ENCODE assay signal across 9 mouse cellular contexts in genomic region chr9:52149286-52149685, GRCm38 (mm10). TPM values are rescaled to one million over a fixed set of nuclear protein-coding genes. Genes with fewer than 3 reads are reported as not detected.
DNase-seq lines count a peak whose midpoint lies in the region; ATAC-seq lines count a peak whose summit lies in the region.
"Had no signal": no experiment of that assay in that cellular context is flagged by ENCODE, and none has a peak within 500 bp of the region (broad histone marks: within the 10 kb centered on the region; RNA-seq: fewer than 3 reads in every experiment).

No protein-coding gene starts in this region.

- H3K36me3 ChIP-seq in kidney, embryonic 14.5 days (ENCODE audit: control insufficient read depth, insufficient read depth, low read length), result no peaks in the 10 kb centered on the region
- H3K36me3 ChIP-seq in kidney, embryonic 16.5 days (ENCODE audit: insufficient read depth, low read length), result no peaks in the 10 kb centered on the region
- H3K36me3 ChIP-seq in forebrain, embryonic 12.5 days (replicated peaks), result 0 out of 2 replicates have a peak, but pooled peaks cover 1% of the 10 kb centered on the region
- H3K36me3 ChIP-seq in intestine, embryonic 16.5 days (ENCODE audit: control insufficient read depth, insufficient read depth, low read length), result no peaks in the 10 kb centered on the region
- no peaks in the 10 kb centered on the region for H3K36me3 ChIP-seq in neural tube, embryonic 15.5 days

- ATAC-seq in kidney, embryonic 14.5 days (ENCODE audit: low FRiP score, low TSS enrichment), result peak; percentile 60; the same call in 1 of the 2 replicates
- no peak for ATAC-seq in kidney, embryonic 16.5 days (ENCODE audit: low FRiP score, low TSS enrichment)
- peak; percentile 88 for ATAC-seq in forebrain, embryonic 12.5 days (ENCODE audit: low FRiP score)
- ATAC-seq in intestine, embryonic 16.5 days, result peak; percentile 85
- peak; percentile 22; the same call in 1 of the 2 replicates for ATAC-seq in neural tube, embryonic 15.5 days (ENCODE audit: low FRiP score)
- ATAC-seq in megakaryocyte progenitor cell, adult 5-6 weeks (replicated peaks; ENCODE audit: poor library complexity), result no peak

- H3K4me2 ChIP-seq in kidney, embryonic 14.5 days (replicated peaks; ENCODE audit: low read depth, low read length), result no peak overlapping the region
- H3K4me2 ChIP-seq in kidney, embryonic 16.5 days (replicated peaks; ENCODE audit: low read depth, low read length), result no peak overlapping the region
- peak overlapping the region; percentile 51 for H3K4me2 ChIP-seq in forebrain, embryonic 12.5 days
- no peak overlapping the region for H3K4me2 ChIP-seq in intestine, embryonic 16.5 days (ENCODE audit: low read depth, low read length)
- peak overlapping the region; percentile 40 for H3K4me2 ChIP-seq in neural tube, embryonic 15.5 days

- H3K4me3 ChIP-seq in kidney, embryonic 14.5 days (ENCODE audit: low read length), result no peak overlapping the region
- H3K4me3 ChIP-seq in kidney, embryonic 16.5 days (ENCODE audit: low read length), result no peak overlapping the region
- peak overlapping the region; percentile 40 for H3K4me3 ChIP-seq in forebrain, embryonic 12.5 days (replicated peaks)
- no peak overlapping the region for H3K4me3 ChIP-seq in intestine, embryonic 16.5 days (ENCODE audit: low read length)
- peak overlapping the region; percentile 29 for H3K4me3 ChIP-seq in neural tube, embryonic 15.5 days (replicated peaks)

- H3K27ac ChIP-seq in kidney, embryonic 14.5 days (ENCODE audit: low read depth, low read length), result no peak overlapping the region
- no peak overlapping the region for H3K27ac ChIP-seq in kidney, embryonic 16.5 days (ENCODE audit: low read length)
- peak overlapping the region; percentile 93 for H3K27ac ChIP-seq in forebrain, embryonic 12.5 days
- no peak overlapping the region for H3K27ac ChIP-seq in intestine, embryonic 16.5 days (ENCODE audit: low read length)
- peak overlapping the region; percentile 56 for H3K27ac ChIP-seq in neural tube, embryonic 15.5 days (replicated peaks)

- H3K27me3 ChIP-seq in kidney, embryonic 14.5 days (ENCODE audit: control insufficient read depth, insufficient read depth, low read length), result no peaks in the 10 kb centered on the region
- H3K27me3 ChIP-seq in kidney, embryonic 16.5 days (ENCODE audit: insufficient read depth, low read length), result no peaks in the 10 kb centered on the region
- H3K27me3 ChIP-seq in forebrain, embryonic 12.5 days, result no peaks in the 10 kb centered on the region
- H3K27me3 ChIP-seq in intestine, embryonic 16.5 days (replicated peaks; ENCODE audit: control insufficient read depth, insufficient read depth, low read length), result no peaks in the 10 kb centered on the region
- H3K27me3 ChIP-seq in neural tube, embryonic 15.5 days (replicated peaks), result no peaks in the 10 kb centered on the region

- no peak for DNase-seq in spleen, adult 18-20 months
- no peak for DNase-seq in left cerebral cortex, adult 18-20 months (ENCODE audit: low spot score in 2 of 2)
- DNase-seq: lung, postnatal 10 days had no signal

- 54% methylated on average over 4 of the region's 4 CpGs for WGBS in kidney, embryonic 14.5 days
- WGBS in kidney, embryonic 16.5 days, result 43% methylated on average over 4 of the region's 4 CpGs
- 3% methylated on average over 4 of the region's 4 CpGs for WGBS in forebrain, embryonic 12.5 days
- WGBS in intestine, embryonic 16.5 days, result 34% methylated on average over 4 of the region's 4 CpGs
- WGBS in neural tube, embryonic 15.5 days, result 10% methylated on average over 4 of the region's 4 CpGs

- no peak overlapping the region for H3K9ac ChIP-seq in kidney, embryonic 14.5 days (ENCODE audit: low read depth, low read length)
- no peak overlapping the region for H3K9ac ChIP-seq in kidney, embryonic 16.5 days (replicated peaks; ENCODE audit: low read length)
- peak overlapping the region; percentile 61 for H3K9ac ChIP-seq in forebrain, embryonic 12.5 days
- no peak overlapping the region for H3K9ac ChIP-seq in intestine, embryonic 16.5 days (ENCODE audit: low read depth, low read length)
- no peak overlapping the region for H3K9ac ChIP-seq in neural tube, embryonic 15.5 days (replicated peaks)

- H3K9me3 ChIP-seq in kidney, embryonic 14.5 days (ENCODE audit: control insufficient read depth, low read length), result no peaks in the 10 kb centered on the region
- H3K9me3 ChIP-seq in kidney, embryonic 16.5 days (ENCODE audit: low read length), result no peaks in the 10 kb centered on the region
- no peaks in the 10 kb centered on the region for H3K9me3 ChIP-seq in forebrain, embryonic 12.5 days
- H3K9me3 ChIP-seq in intestine, embryonic 16.5 days (ENCODE audit: control insufficient read depth, low read length), result no peaks in the 10 kb centered on the region
- no peaks in the 10 kb centered on the region for H3K9me3 ChIP-seq in neural tube, embryonic 15.5 days (replicated peaks)

- H3K4me1 ChIP-seq in kidney, embryonic 14.5 days (ENCODE audit: control insufficient read depth, insufficient read depth, low read length), result no peaks in the 10 kb centered on the region
- H3K4me1 ChIP-seq in kidney, embryonic 16.5 days (ENCODE audit: insufficient read depth, low read length), result peaks cover 5% of the 10 kb centered on the region; the same call in 1 of the 2 replicates
- peaks cover 60% of the 10 kb centered on the region for H3K4me1 ChIP-seq in forebrain, embryonic 12.5 days
- H3K4me1 ChIP-seq in intestine, embryonic 16.5 days (ENCODE audit: control insufficient read depth, insufficient read depth, low read length), result peaks cover 8% of the 10 kb centered on the region
- peaks cover 44% of the 10 kb centered on the region for H3K4me1 ChIP-seq in neural tube, embryonic 15.5 days

RNA-seq across cellular contexts. Expression of gene Zc3h12c, which starts 19.1 kb away (rescaled TPM):
- polyA plus RNA-seq in kidney, embryonic 14.5 days (2014; fragmentation: Nextera tagmentation; extraction: Ambion mirVana), result 5.4 and 5.5 TPM in 2 replicates
- 3.0 and 3.4 TPM in 2 replicates for polyA plus RNA-seq in kidney, embryonic 16.5 days (2015; fragmentation: Nextera tagmentation; extraction: Ambion mirVana)
- polyA plus RNA-seq in forebrain, embryonic 12.5 days (2016; fragmentation: Nextera tagmentation; extraction: Ambion mirVana), result 12.6 and 12.8 TPM in 2 replicates
- polyA plus RNA-seq in intestine, embryonic 16.5 days (2015; fragmentation: Nextera tagmentation; extraction: Ambion mirVana), result 1.0 and 1.2 TPM in 2 replicates
- polyA plus RNA-seq in neural tube, embryonic 15.5 days (2015; fragmentation: Nextera tagmentation; extraction: Ambion mirVana), result 3.4 TPM in 2 replicates
- total RNA-seq in megakaryocyte progenitor cell, adult 5-6 weeks (2015), result 4.3 and 4.8 TPM in 2 replicates
- total RNA-seq in megakaryocyte progenitor cell, adult 5-6 weeks (2017), result 4.3 and 4.6 TPM in 2 replicates
- 10 to 100 TPM; 12.8 to 18.3 TPM for total RNA-seq in left cerebral cortex, adult 18-20 months (2021)

Comparison
In these comparisons a context has a peak if more than half of its experiments do, and no peak if none do; other contexts are left out.
1. ATAC-seq: peak in kidney, embryonic 14.5 days (single experiment), forebrain, embryonic 12.5 days (single experiment), intestine, embryonic 16.5 days (single experiment) and neural tube, embryonic 15.5 days (single experiment); none in kidney, embryonic 16.5 days (single experiment) and megakaryocyte progenitor cell, adult 5-6 weeks (single experiment).
2. H3K27ac ChIP-seq: peak in forebrain, embryonic 12.5 days (single experiment) and neural tube, embryonic 15.5 days (single experiment); none in kidney, embryonic 14.5 days (single experiment), kidney, embryonic 16.5 days (single experiment) and intestine, embryonic 16.5 days (single experiment).
3. H3K4me2 ChIP-seq: peak in forebrain, embryonic 12.5 days (single experiment) and neural tube, embryonic 15.5 days (single experiment); none in kidney, embryonic 14.5 days (single experiment), kidney, embryonic 16.5 days (single experiment) and intestine, embryonic 16.5 days (single experiment).
4. H3K4me3 ChIP-seq: peak in forebrain, embryonic 12.5 days (single experiment) and neural tube, embryonic 15.5 days (single experiment); none in kidney, embryonic 14.5 days (single experiment), kidney, embryonic 16.5 days (single experiment) and intestine, embryonic 16.5 days (single experiment).